Mouse (Mus musculus) stomach, embryonic 15.5 days (tissue): ENCODE results near the gene Lhx6. TPM values are rescaled to one million over a fixed set of nuclear protein-coding genes. Genes with fewer than 3 reads are reported as not detected.
A peak's percentile ranks its signal among the peaks of the same experiment; 100 is the strongest.
"Not testable (repeated sequence)": the region's sequence is repeated elsewhere in the genome, so short reads cannot be mapped to it uniquely, and the experiment has no call there.

Experiments used
- ATAC-seq: fragments of 200-750 bp; cut with Nextera tagmentation; 2 replicates; pipeline ENCODE4 v1.8.0; 2017; ENCODE audit warnings: low read depth, moderate number of reproducible peaks, moderate TSS enrichment; ENCODE audit not compliant: insufficient read depth, low FRiP score
- H3K27ac ChIP-seq: fragments of 300-500 bp; sonication (generic); 2 replicates; pipeline ENCODE4 v1.5.1; 2015; ENCODE audit warnings: mild to moderate bottlenecking, inconsistent platforms
- H3K27me3 ChIP-seq: fragments of 300-500 bp; sonication (generic); replicated peaks from 2 replicates; pipeline ENCODE4 v1.6.1; 2015; ENCODE audit warnings: inconsistent platforms
- H3K36me3 ChIP-seq: fragments of 300-500 bp; sonication (generic); 2 replicates; pipeline ENCODE4 v1.6.1; 2015; ENCODE audit warnings: inconsistent platforms
- H3K4me1 ChIP-seq: fragments of 300-500 bp; sonication (generic); 2 replicates; pipeline ENCODE4 v1.6.1; 2015; ENCODE audit warnings: inconsistent platforms
- H3K4me2 ChIP-seq: fragments of 300-500 bp; sonication (generic); 2 replicates; pipeline ENCODE4 v1.6.1; 2015; ENCODE audit warnings: mild to moderate bottlenecking, inconsistent platforms
- H3K4me3 ChIP-seq: fragments of 300-500 bp; sonication (generic); replicated peaks from 2 replicates; pipeline ENCODE4 v1.5.1; 2015; ENCODE audit warnings: inconsistent platforms
- H3K9ac ChIP-seq: fragments of 300-500 bp; sonication (generic); 2 replicates; pipeline ENCODE4 v1.6.1; 2015; ENCODE audit warnings: inconsistent platforms
- H3K9me3 ChIP-seq: fragments of 300-500 bp; sonication (generic); 2 replicates; pipeline ENCODE4 v1.6.1; 2016; ENCODE audit warnings: inconsistent platforms
- WGBS: fragments of 180-500 bp; shearing (Covaris S2); methylation state at CpG from one replicate; pipeline ENCODE4 v1.1.7; 2015; 5-methylcytosine and 5-hydroxymethylcytosine counted together
- polyA plus RNA-seq: library from polyadenylated mRNA; unstranded; fragments of >200 nt; fragmentation: Nextera tagmentation; extraction: Ambion mirVana; gene quantifications from 2 replicates; pipeline ENCODE4 v1.2.1, GENCODE M21; 2015

Gene Lhx6
- polyA plus RNA-seq = 1.2 and 1.8 TPM in 2 replicates

DNA sequence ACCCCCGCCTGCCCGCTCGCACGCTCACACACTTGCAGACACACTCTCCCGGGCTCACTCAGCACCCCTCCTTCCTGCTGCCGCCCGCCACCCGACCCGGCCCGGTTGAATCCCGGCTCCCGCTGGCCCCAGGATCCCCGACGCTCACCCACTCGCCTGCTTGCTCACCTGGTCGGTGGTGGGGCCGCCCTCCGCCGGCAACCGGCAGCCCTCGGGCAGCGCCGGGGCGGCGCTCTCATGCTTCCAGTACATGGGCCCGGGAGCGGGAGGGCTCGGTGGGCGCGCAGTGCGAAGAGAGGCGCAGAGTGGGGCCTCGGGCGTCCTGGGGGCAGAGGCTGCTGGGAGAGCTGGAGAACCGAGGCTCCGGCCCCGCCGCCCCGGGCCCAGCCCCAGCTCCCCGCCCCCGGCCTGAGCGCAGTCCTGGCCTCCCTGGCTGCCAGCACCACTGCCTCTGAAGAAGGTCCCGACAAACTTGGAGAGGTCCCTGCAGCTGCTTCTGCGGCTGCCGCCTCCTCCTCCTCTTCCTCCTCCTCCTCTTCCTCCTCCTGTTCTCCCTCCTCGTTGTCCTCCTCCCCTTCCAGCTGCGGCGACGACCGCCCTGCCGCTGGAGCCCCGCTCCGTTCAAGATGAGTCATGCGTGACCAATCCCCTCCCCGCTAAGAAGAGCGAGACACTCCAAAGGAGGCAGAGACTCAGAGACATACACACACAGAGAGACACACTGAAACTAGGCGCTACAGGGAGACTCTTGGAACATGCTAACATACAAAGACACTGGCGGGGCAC is at the start of gene Lhx6:
TSS of gene Lhx6 (minus strand) at position 453 of the 786 bp plus-strand sequence.
- WGBS = 1% methylated on average over 57 of the region's 58 CpGs
- Histone ChIP-seq H3K4me1 (peaks cover 29% of the 10 kb centered on the region), H3K9ac (peak within 1 kb of the TSS; percentile 16; the same call in 1 of the 2 replicates)

DNA sequence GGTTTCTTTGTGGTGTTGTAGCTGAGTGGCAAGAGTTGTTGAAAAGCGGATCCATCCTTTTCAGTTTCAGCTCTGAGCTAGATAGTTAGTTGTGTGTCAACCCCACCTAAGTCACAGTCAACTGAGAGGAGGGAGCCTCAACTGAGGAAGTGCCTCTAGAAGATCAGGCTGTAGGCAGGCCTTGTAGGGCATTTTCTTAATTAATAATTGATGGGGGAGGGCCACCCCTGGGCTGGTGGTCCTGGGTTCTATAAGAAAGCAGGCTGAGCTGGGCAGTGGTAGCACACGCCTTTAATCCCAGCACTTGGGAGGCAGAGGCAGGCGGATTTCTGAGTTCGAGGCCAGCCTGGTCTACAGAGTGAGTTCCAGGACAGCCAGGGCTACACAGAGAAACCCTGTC is 47.2 kb upstream of the Lhx6 start:
- not testable (repeated sequence) for H3K9ac ChIP-seq, H3K36me3 ChIP-seq, ATAC-seq, H3K4me1 ChIP-seq, H3K4me3 ChIP-seq, H3K4me2 ChIP-seq, H3K27me3 ChIP-seq, H3K27ac ChIP-seq, H3K9me3 ChIP-seq
- WGBS = 96% methylated on average over 4 of the region's 4 CpGs

More for the DNA sequence above, at the start of gene Lhx6:
- ATAC-seq = peak; percentile 19; the same call in 1 of the 2 replicates
- H3K27me3 ChIP-seq = peaks cover 91% of the 10 kb centered on the region
- no peaks in the 10 kb centered on the region for H3K36me3 ChIP-seq
- peak within 1 kb of the TSS; percentile 45 for H3K4me3 ChIP-seq
- no peaks in the 10 kb centered on the region for H3K9me3 ChIP-seq
- H3K4me2 ChIP-seq = peak within 1 kb of the TSS; percentile 82
- H3K27ac ChIP-seq = no peak within 1 kb of the TSS

DNA sequence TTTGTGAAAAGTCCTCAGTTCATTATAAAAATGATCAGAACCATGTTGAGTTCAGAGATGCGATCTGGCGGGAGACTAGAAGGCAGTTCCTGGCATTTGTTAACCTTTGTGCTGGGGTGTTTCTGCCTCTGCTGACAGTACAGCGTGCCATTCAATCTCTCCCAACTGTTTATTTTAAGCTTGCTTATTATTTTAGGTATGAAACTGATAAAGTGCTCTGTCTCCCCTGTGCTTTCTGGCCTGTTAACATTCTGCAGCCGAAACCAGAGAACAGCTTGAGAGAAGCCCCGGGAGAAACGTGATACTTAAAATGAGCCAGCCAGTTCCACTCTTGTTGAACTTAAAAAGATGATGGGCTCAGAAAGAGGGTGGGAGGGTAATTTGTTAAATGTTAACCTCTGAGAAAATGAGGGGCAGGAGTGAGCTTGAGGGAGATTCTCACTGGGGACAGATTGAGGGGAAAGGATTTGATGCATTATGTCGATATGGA is 43.7 kb upstream of the Lhx6 start:
- no peak overlapping the region for H3K4me3 ChIP-seq
- no peaks in the 10 kb centered on the region for H3K9me3 ChIP-seq
- H3K4me1 ChIP-seq = no peaks in the 10 kb centered on the region
- H3K27me3 ChIP-seq = no peaks in the 10 kb centered on the region
- H3K4me2 ChIP-seq = no peak overlapping the region
- ATAC-seq = no peak
- H3K36me3 ChIP-seq = no peaks in the 10 kb centered on the region
- 59% methylated on average over 7 of the region's 7 CpGs for WGBS
- no peak overlapping the region for H3K27ac ChIP-seq
- H3K9ac ChIP-seq = no peak overlapping the region

DNA sequence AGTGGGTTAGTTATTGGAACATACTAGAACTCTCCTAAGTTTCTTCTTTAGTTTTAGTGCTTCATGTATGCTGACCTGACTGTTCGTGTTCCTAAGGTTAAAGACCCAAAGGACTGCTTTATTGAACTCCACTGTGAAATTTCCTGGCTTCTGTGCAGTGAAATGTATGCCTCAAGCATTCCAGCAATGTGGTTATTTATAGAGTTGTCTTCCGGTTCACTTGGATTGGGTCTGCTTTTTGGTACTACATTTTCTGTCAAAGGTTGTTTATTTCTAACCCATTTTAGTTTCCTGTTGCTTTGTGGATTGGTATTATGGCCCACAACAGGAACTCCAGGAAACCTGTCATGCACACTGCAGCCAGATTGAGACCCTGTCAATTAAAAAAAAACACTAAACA is 33.9 kb upstream of the Lhx6 start:
- Histone ChIP-seq H3K36me3 (no peaks in the 10 kb centered on the region; the same call in 1 of the 2 replicates), H3K27me3 (no peaks in the 10 kb centered on the region), H3K9ac (no peak overlapping the region), H3K4me2 (no peak overlapping the region), H3K4me3 (no peak overlapping the region), H3K9me3 (no peaks in the 10 kb centered on the region), H3K4me1 (peaks cover 11% of the 10 kb centered on the region), H3K27ac (peak overlapping the region; percentile 48; the same call in 1 of the 2 replicates)
- 31% methylated on average over 2 of the region's 2 CpGs for WGBS
- ATAC-seq = no peak

DNA sequence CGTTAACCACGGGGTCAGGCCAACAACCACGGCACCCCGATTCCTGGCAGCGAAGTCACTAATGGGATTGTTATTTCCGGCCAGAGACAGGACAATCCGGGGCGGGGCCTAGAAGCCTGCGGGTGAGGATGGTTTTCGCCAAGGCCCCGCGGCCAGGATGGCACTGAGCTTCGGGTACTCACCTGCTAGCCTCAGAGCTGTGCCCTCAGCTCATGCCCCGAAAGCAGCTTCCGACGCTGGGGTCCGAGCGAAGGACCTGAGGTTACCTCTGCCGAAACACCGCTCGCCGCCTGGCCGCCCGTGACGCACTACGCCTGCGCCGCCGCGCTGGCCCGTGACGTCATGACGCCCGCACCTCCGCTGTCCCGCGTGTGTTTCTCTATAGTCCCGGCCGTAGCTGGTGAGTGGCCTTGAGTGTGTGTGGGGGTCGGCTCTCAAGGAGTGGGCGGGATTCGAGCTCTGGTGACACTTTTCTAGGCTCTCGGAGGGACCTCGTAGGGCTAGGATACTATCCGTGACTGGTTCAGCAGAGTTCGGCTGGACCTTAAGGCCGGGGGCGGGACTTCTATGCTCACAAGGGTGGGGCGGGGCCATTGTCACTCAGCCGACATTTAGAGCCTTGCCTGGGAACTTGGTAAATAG is 31.2 kb upstream of the Lhx6 start, which contains the start of the genes Mrrf and Rbm18:
TSS of gene Mrrf (plus strand) at position 90 of the 642 bp plus-strand sequence.
TSS of gene Rbm18 (minus strand) at position 474 of the 642 bp plus-strand sequence.
- Histone ChIP-seq H3K9me3 (no peaks in the 10 kb centered on the region), H3K27me3 (no peaks in the 10 kb centered on the region), H3K36me3 (peaks cover 18% of the 10 kb centered on the region), H3K4me3 (peak within 1 kb of the TSS; percentile 90), H3K27ac (peak within 1 kb of the TSS; percentile 92), H3K9ac (peak within 1 kb of the TSS; percentile 71), H3K4me2 (peak within 1 kb of the TSS; percentile 70), H3K4me1 (peaks cover 11% of the 10 kb centered on the region)
- ATAC-seq = peak; percentile 94
- under 1% methylated on average over 50 of the region's 50 CpGs for WGBS

DNA sequence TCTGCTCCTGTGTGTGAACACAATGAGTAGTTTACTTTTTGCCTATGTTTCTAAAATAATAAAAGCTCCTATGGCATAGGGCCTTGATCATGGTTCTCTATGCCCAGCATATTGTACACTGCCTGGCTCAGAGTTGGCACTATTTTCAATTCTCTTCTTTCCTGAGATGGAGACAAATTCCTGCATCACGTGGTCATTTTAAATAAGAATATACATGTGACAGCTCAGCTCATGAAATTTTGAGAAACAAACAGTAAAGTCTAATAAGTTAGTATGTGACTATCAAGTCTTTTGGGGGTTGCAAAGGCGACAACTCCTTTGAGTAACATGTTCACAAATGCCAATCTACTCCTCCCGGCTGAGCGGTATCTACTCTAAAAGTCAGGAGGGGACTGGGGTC is 30.7 kb upstream of the Lhx6 start:
- H3K4me1 ChIP-seq = peaks cover 11% of the 10 kb centered on the region
- no peaks in the 10 kb centered on the region for H3K9me3 ChIP-seq
- peak overlapping the region; percentile 71 for H3K9ac ChIP-seq
- under 1% methylated on average over 4 of the region's 4 CpGs for WGBS
- H3K4me2 ChIP-seq = peak overlapping the region; percentile 70
- H3K27me3 ChIP-seq = no peaks in the 10 kb centered on the region
- H3K27ac ChIP-seq = peak overlapping the region; percentile 92
- H3K4me3 ChIP-seq = peak overlapping the region; percentile 90
- no peak for ATAC-seq
- peaks cover 19% of the 10 kb centered on the region for H3K36me3 ChIP-seq

DNA sequence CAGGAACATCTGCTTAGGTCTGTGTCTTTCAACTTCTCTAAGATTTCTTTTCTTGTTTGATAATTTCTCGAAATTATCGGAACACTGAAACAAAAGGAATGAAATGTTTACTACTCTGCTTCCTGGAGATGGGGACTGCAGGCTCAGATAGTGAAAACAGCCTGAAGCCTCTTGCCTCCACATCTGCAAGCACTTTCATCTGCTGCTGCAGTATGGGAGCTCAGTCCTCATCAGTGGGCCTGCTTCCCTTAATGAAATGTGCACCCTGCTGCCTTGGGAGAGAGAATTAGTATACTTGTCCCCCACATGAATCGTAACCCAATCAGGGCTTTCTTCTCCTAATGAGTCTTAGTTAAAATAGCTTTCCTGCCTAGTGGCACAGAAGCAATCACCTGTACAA is 23.8 kb upstream of the Lhx6 start:
- Histone ChIP-seq H3K36me3 (peaks cover 38% of the 10 kb centered on the region), H3K9ac (no peak overlapping the region), H3K4me3 (no peak overlapping the region), H3K27ac (0 out of 2 replicates have a peak overlapping the region, but pooled peaks have one; percentile 1), H3K9me3 (no peaks in the 10 kb centered on the region), H3K4me2 (no peak overlapping the region), H3K4me1 (no peaks in the 10 kb centered on the region), H3K27me3 (no peaks in the 10 kb centered on the region)
- 72% methylated on average over 3 of the region's 3 CpGs for WGBS
- ATAC-seq = no peak

DNA sequence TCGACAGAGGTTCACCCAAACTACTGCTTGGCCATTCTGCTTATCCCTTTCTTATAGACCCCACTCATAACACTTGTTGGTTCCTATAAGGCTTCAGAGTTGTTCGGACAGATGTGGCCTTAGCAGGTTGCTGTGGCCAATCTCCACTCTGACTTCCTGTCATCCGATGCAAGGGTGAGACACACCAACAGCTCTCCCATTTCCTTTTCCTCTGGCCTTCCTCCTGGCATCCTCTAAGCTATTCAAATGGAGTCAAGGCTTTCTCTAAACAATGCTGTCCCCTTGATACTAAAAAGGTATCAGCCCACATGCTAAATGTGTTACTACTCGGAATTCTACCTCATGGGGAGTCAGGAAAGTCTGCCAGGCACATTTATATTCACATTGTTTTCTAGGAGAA is 22.8 kb upstream of the Lhx6 start:
- WGBS = 70% methylated on average over 4 of the region's 4 CpGs
- no peaks in the 10 kb centered on the region for H3K27me3 ChIP-seq
- H3K4me2 ChIP-seq = no peak overlapping the region
- H3K4me1 ChIP-seq = no peaks in the 10 kb centered on the region
- no peak overlapping the region for H3K4me3 ChIP-seq
- H3K9me3 ChIP-seq = no peaks in the 10 kb centered on the region
- no peak overlapping the region for H3K27ac ChIP-seq
- peaks cover 38% of the 10 kb centered on the region for H3K36me3 ChIP-seq
- H3K9ac ChIP-seq = no peak overlapping the region
- ATAC-seq = no peak

DNA sequence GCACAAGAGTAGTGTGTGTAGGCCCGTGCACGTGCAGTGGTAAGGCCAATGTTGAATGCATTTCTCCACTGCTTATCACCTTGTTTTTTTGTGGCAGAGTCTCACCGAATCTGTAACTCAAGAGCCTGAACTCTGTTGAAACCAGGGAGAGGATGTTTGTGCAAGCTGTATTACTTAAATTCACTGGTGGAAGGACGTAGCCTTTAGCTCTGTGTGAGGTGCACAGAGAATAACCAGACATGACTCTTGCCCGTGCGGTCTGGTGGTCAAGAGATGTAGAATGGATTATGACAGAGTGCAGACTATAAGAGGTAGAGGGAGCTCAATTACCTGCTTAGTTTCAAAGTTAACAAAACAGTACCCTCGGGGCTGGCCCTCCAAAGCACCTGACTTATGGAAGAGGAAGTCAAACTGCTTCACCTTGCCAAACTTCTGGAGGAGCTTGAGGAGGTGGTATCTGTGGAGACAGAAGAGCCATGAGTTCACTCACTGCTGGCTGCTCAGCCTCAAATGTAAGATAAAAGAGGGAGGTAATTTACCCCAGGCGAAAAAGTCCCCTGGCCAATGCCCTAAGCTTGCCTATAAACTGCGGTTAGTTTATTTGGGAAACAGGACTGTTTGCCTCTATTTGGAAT is 21.7 kb upstream of the Lhx6 start:
- no peaks in the 10 kb centered on the region for H3K9me3 ChIP-seq
- no peaks in the 10 kb centered on the region for H3K4me1 ChIP-seq
- no peaks in the 10 kb centered on the region for H3K27me3 ChIP-seq
- H3K4me2 ChIP-seq = no peak overlapping the region
- no peak for ATAC-seq
- no peak overlapping the region for H3K9ac ChIP-seq
- H3K36me3 ChIP-seq = peaks cover 39% of the 10 kb centered on the region
- no peak overlapping the region for H3K4me3 ChIP-seq
- no peak overlapping the region for H3K27ac ChIP-seq
- WGBS = 85% methylated on average over 9 of the region's 9 CpGs

DNA sequence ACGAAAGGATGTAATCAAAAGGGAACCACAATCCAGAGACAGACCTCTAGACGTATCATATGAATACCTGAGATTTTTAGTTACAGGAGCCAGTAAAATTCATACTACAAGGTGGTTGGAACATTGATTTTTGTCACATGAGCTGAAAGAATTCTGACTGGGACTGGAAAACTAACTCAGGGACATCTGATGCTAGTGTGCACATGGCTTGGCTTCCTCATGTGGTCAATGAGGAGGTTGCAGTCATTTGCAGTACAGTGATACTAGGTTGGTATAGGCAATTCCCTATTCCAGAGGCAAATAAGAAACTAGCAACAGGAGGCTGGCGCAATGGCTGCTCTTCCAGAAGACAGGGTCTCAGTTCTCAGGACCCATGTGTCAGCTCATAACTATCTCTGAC is 7.4 kb upstream of the Lhx6 start:
- Histone ChIP-seq H3K4me3 (no peak overlapping the region), H3K27ac (no peak overlapping the region), H3K27me3 (peaks cover 38% of the 10 kb centered on the region), H3K36me3 (peaks cover 13% of the 10 kb centered on the region; the same call in 1 of the 2 replicates), H3K4me2 (no peak overlapping the region), H3K9ac (no peak overlapping the region), H3K9me3 (no peaks in the 10 kb centered on the region), H3K4me1 (no peaks in the 10 kb centered on the region)
- no peak for ATAC-seq
- WGBS = 74% methylated on average over 3 of the region's 3 CpGs

DNA sequence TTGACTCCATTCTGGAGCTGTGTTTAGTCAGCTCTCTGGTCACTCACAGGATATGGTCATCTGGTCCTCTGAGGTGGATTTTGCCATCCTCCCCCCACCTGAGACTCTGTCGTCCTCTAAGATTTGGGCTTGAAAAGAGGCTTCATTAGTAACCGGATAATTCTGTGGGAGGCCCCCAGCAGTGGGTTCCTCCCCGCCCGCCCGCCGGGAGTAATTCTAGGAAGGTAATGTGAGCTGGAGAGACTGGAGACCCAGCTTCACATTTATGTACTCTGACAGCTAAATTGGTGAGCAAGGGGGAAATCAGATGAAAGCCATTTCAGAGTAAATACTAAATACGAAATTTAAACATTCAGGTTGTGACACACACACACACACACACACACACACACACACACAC is 3.4 kb upstream of the Lhx6 start:
- H3K9me3 ChIP-seq = no peaks in the 10 kb centered on the region
- no peak overlapping the region for H3K4me3 ChIP-seq
- peaks cover 16% of the 10 kb centered on the region for H3K4me1 ChIP-seq
- no peak for ATAC-seq
- 7% methylated on average over 7 of the region's 7 CpGs for WGBS
- H3K27me3 ChIP-seq = peaks cover 76% of the 10 kb centered on the region
- no peak overlapping the region for H3K9ac ChIP-seq
- H3K4me2 ChIP-seq = no peak overlapping the region
- no peaks in the 10 kb centered on the region for H3K36me3 ChIP-seq
- no peak overlapping the region for H3K27ac ChIP-seq
